Mouse (Mus musculus): ENCODE results near the gene Spem1. TPM values are rescaled to one million over a fixed set of nuclear protein-coding genes. Genes with fewer than 3 reads are reported as not detected.

The Spem1 gene
- total and polyA plus RNA-seq, 2 experiments from 2014 or later: 0.50 to 0.62 TPM

DNA sequence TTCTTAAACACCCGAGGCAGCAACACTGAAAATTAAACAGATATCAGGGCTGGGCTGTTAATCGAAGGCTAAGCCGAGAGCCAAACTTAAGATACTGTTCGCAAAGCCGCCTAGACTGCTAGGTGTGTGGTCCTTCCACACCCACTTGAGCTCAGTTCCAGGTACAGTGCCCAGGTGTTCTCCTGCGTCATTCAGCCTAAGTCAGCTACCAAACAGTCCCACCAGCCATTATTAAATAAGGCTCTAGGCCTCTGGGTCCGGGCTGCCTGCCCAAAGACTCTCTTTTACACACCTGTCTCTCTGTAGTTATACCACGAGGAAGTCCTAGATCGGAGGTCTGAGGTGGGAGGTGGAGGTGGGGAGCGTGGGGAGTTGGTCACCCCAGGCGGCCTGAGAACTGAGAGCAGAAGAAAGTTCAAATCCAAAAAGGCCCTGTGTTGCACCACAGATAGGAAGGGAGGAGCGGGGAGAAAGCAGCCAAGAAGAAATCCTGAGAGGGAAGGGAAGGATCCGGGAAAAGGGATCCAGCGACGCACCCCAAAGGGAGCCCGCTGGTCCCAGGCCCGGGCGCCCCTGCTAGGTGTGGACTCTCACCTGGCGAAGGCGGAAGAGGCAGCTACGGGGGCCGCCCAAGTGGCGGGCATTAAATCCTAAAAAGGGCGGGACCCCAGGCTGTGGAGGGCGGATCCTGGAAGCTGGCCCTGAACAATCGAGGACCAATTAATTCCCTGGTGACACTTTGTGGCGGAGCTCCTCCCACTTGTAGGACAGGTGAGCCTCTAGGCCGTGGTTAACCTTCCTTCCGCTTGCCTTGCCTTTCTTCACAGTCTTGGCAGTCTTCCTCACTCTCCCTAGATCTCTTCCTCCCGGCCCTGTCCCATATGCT, 36.4 kb upstream of the Spem1 start, which contains the start of gene Tnk1:
Gene Tnk1, minus strand, starts transcription at position 618 of the 886 bp plus-strand sequence.
- Histone ChIP-seq H3K27me3 (ENCODE audit: insufficient read depth, low read length) (peaks cover 11% of the 10 kb centered on the region; the same call in 1 of the 2 replicates), H3K4me1 (ENCODE audit: insufficient read depth) (no peaks in the 10 kb centered on the region)
- no peak for DNase-seq

DNA sequence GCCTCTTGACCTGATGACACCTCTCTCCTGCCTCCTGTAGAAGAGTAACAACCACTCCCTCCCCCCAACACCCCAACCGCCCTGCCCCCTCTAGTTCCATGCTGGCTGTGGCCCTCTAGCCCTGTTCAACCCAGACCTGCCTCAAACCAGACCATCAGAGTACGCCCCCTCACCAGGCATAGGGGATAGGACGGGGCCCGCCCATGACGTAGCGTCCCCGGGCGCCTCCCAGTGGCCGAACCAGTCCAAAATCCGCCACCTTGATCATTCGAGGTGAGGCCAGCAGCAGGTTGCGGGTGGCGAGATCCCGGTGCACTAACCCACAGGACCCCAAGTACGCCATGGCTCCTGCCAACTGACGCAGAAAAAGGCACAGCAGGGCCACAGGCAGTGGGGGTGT, 33.4 kb upstream of the Spem1 start:
- peak; percentile 53 for TF ChIP-seq CTCF (IDR thresholded peaks at IDR 0.05; ENCODE audit: low read depth)
- DNase-seq (no peak), ATAC-seq (peak; percentile 54)

More for the DNA sequence above, 36.4 kb upstream of the Spem1 start, which contains the start of gene Tnk1:
- TF ChIP-seq CTCF (IDR thresholded peaks at IDR 0.05; ENCODE audit: low read depth): no peak
- no peak within 1 kb of the TSS for H3K9ac ChIP-seq
- no peak within 1 kb of the TSS for H3K4me3 ChIP-seq (ENCODE audit: low read depth, low read length)
- H3K36me3 ChIP-seq (ENCODE audit: insufficient read depth): no peaks in the 10 kb centered on the region
- H3K27ac ChIP-seq (ENCODE audit: low read depth, low read length): no peak within 1 kb of the TSS
- no peak for ATAC-seq
- no peak within 1 kb of the TSS for H3K4me2 ChIP-seq (ENCODE audit: low read depth)
- 22% methylated on average over 30 of the region's 30 CpGs for WGBS
- H3K9me3 ChIP-seq (ENCODE audit: low read length): no peaks in the 10 kb centered on the region

DNA sequence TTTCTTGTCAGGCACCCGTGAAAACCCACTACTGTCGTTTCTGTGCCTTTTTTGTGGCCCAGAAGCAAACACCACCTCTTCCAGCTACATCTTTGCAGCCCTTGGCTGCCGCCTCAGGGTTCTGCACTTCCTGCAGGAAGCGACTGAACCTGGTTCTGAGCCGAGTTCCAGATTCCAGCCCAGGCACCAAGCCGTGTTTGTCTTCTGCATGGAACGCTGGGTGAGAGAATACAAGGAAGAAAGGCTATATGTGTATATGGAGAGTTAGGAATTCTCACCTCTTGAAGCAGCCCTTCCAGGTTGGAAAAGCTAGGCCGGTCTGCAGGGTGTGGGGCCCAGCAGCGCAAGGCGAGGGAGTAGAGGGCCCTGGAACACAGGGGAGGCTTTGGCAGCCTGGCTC, 32.7 kb upstream of the Spem1 start:
- Histone ChIP-seq H3K9ac (no peak overlapping the region), H3K4me2 (ENCODE audit: low read depth) (no peak overlapping the region), H3K4me1 (ENCODE audit: insufficient read depth) (no peaks in the 10 kb centered on the region), H3K4me3 (ENCODE audit: low read depth, low read length) (no peak overlapping the region), H3K27me3 (ENCODE audit: insufficient read depth, low read length) (peaks cover 11% of the 10 kb centered on the region; the same call in 1 of the 2 replicates), H3K27ac (ENCODE audit: low read depth, low read length) (no peak overlapping the region), H3K36me3 (ENCODE audit: insufficient read depth) (peaks cover 26% of the 10 kb centered on the region), H3K9me3 (ENCODE audit: low read length) (no peaks in the 10 kb centered on the region)
- TF ChIP-seq CTCF (IDR thresholded peaks at IDR 0.05; ENCODE audit: low read depth): no peak
- 86% methylated on average over 10 of the region's 10 CpGs for WGBS
- DNase-seq (no peak), ATAC-seq (no peak)

More for the DNA sequence above, 33.4 kb upstream of the Spem1 start:
- WGBS: 18% methylated on average over 16 of the region's 16 CpGs
- H3K4me2 ChIP-seq (ENCODE audit: low read depth): no peak overlapping the region
- H3K9me3 ChIP-seq (ENCODE audit: low read length): no peaks in the 10 kb centered on the region
- no peaks in the 10 kb centered on the region for H3K4me1 ChIP-seq (ENCODE audit: insufficient read depth)
- H3K36me3 ChIP-seq (ENCODE audit: insufficient read depth): peaks cover 20% of the 10 kb centered on the region
- no peak overlapping the region for H3K4me3 ChIP-seq (ENCODE audit: low read depth, low read length)
- H3K27ac ChIP-seq (ENCODE audit: low read depth, low read length): no peak overlapping the region
- peaks cover 11% of the 10 kb centered on the region; the same call in 1 of the 2 replicates for H3K27me3 ChIP-seq (ENCODE audit: insufficient read depth, low read length)
- no peak overlapping the region for H3K9ac ChIP-seq

DNA sequence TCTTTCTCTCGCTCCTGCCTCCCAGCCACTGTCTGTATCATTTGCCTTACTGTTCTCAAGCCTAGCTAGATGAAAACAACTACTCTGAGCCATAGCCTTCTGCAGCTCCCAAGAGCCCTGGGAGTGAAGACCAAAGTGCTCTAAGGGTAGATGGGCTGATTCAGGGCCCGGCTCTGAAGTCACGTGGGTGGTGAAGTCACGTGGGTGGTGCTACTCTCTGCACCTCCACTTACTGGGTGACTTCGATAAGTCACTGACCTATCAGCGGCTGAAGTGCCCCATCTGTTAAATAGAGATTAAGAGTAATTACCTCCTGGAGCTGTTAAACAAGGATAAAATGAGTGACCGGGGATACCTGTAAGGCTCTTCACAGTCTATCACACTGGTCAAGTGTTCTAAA, 32.0 kb upstream of the Spem1 start:
- Histone ChIP-seq H3K4me3 (ENCODE audit: low read depth, low read length) (no peak overlapping the region), H3K4me1 (ENCODE audit: insufficient read depth) (no peaks in the 10 kb centered on the region), H3K9me3 (ENCODE audit: low read length) (no peaks in the 10 kb centered on the region), H3K36me3 (ENCODE audit: insufficient read depth) (peaks cover 33% of the 10 kb centered on the region), H3K27ac (ENCODE audit: low read depth, low read length) (no peak overlapping the region), H3K9ac (no peak overlapping the region), H3K27me3 (ENCODE audit: insufficient read depth, low read length) (peaks cover 9% of the 10 kb centered on the region; the same call in 1 of the 2 replicates), H3K4me2 (ENCODE audit: low read depth) (no peak overlapping the region)
- DNase-seq (no peak), ATAC-seq (no peak)
- no peak for TF ChIP-seq CTCF (IDR thresholded peaks at IDR 0.05; ENCODE audit: low read depth)
- WGBS: 73% methylated on average over 7 of the region's 7 CpGs

DNA sequence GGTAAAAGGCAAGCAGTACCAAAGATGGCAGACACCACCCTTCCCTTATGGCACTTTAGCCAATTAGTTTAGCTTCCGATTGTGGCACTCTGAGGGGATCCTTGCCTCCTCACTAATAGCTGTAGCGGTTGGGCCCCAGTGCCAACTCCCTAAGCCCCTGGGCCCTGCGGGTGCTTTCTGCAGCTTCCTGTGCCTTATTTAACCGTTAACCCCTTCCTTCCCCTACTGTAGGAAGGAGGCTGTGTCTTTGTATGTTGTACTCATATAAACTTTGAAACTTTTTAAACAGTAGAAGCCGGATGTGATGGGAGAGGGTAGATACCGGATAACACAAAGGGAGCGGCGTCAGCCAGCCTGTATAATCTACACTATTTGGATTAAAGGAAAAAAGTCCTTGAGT, 28.8 kb upstream of the Spem1 start:
- no peak for DNase-seq
- H3K4me1 ChIP-seq (ENCODE audit: insufficient read depth): peaks cover 9% of the 10 kb centered on the region
- TF ChIP-seq CTCF (IDR thresholded peaks at IDR 0.05; ENCODE audit: low read depth): no peak
- H3K36me3 ChIP-seq (ENCODE audit: insufficient read depth): peaks cover 42% of the 10 kb centered on the region
- 70% methylated on average over 8 of the region's 8 CpGs for WGBS
- no peak for ATAC-seq
- H3K9ac ChIP-seq: no peak overlapping the region
- H3K9me3 ChIP-seq (ENCODE audit: low read length): no peaks in the 10 kb centered on the region
- H3K27ac ChIP-seq (ENCODE audit: low read depth, low read length): no peak overlapping the region
- H3K4me2 ChIP-seq (ENCODE audit: low read depth): no peak overlapping the region
- H3K4me3 ChIP-seq (ENCODE audit: low read depth, low read length): no peak overlapping the region
- H3K27me3 ChIP-seq (ENCODE audit: insufficient read depth, low read length): no peaks in the 10 kb centered on the region

DNA sequence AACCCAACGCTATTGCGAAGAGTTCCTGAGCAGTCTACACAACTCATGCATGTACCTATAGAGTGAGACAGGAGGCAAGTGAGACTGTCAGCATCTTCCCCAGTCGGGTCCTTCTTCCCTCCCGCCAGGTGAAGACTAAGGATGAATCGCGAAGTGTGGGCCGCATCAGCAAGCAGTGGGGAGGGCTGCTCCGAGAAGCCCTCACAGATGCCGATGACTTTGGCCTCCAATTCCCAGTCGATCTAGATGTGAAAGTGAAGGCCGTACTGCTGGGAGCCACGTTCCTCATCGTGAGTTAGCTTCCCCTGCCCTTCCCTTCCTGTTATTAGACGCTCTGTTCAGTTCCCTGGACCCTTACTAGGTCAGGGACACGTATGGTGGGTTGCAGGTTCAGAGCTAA, 27.9 kb upstream of the Spem1 start:
- WGBS: 92% methylated on average over 15 of the region's 15 CpGs
- no peak for DNase-seq
- Histone ChIP-seq H3K4me1 (ENCODE audit: insufficient read depth) (peaks cover 11% of the 10 kb centered on the region), H3K27ac (ENCODE audit: low read depth, low read length) (no peak overlapping the region), H3K4me2 (ENCODE audit: low read depth) (no peak overlapping the region), H3K9ac (no peak overlapping the region), H3K9me3 (ENCODE audit: low read length) (no peaks in the 10 kb centered on the region), H3K4me3 (ENCODE audit: low read depth, low read length) (no peak overlapping the region), H3K36me3 (ENCODE audit: insufficient read depth) (peaks cover 42% of the 10 kb centered on the region), H3K27me3 (ENCODE audit: insufficient read depth, low read length) (no peaks in the 10 kb centered on the region)
- ATAC-seq: no peak
- no peak for TF ChIP-seq CTCF (IDR thresholded peaks at IDR 0.05; ENCODE audit: low read depth)

DNA sequence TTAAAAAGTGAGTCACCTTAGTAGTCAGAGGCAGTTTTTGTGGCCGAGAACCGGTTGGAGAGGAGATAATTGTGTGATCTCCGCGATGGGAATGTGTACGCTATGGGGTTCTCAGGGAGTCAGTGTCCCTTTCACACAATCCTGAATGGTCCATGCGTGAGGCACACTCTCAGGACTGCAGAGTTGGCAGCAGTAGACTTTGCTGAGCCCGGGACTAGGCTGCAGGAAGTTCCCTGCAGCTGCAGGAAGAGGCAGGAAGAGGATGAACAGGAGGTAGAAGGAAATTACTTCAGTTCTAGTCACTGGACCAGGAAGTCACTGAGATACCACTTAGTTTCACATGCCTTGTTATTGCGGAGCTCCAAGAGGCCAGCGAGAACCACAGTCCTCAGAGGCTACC, 27.1 kb upstream of the Spem1 start:
- ATAC-seq: no peak
- H3K9me3 ChIP-seq (ENCODE audit: low read length): no peaks in the 10 kb centered on the region
- no peak overlapping the region for H3K9ac ChIP-seq
- no peak overlapping the region for H3K27ac ChIP-seq (ENCODE audit: low read depth, low read length)
- H3K4me3 ChIP-seq (ENCODE audit: low read depth, low read length): no peak overlapping the region
- H3K36me3 ChIP-seq (ENCODE audit: insufficient read depth): peaks cover 42% of the 10 kb centered on the region
- no peak for TF ChIP-seq CTCF (IDR thresholded peaks at IDR 0.05; ENCODE audit: low read depth)
- DNase-seq: no peak
- no peaks in the 10 kb centered on the region for H3K27me3 ChIP-seq (ENCODE audit: insufficient read depth, low read length)
- H3K4me2 ChIP-seq (ENCODE audit: low read depth): no peak overlapping the region
- 88% methylated on average over 9 of the region's 9 CpGs for WGBS
- H3K4me1 ChIP-seq (ENCODE audit: insufficient read depth): peaks cover 11% of the 10 kb centered on the region
